Mouse (Mus musculus) ES-E14 (cell line): ENCODE measurements at regions not wholly inside any gene's neighbourhood (a gene's known extent, or its start where the extent isn't known, plus 50 kb on each side); places are given as distances from the start of the nearest gene placed in this dataset.

Experiments used
- HCFC1 ChIP-seq: IDR thresholded peaks from 2 replicates; pipeline ENCODE4 v1.6.1; 2012; ENCODE audit warnings: low read length, inconsistent platforms, borderline replicate concordance; ENCODE audit not compliant: insufficient read depth
- ZNF384 ChIP-seq: IDR thresholded peaks from 2 replicates; pipeline ENCODE4 v1.6.1; 2012; ENCODE audit warnings: low read depth, low read length, inconsistent platforms

- TF ChIP-seq HCFC1 (no peak), ZNF384 (no peak)
Observed at GRCm38 (mm10) chr1:42629465-42630261, 65.9 kb upstream of the Pou3f3 start.
